Mouse (Mus musculus): ENCODE results near the gene Dclk2.

Gene Dclk2

DNA sequence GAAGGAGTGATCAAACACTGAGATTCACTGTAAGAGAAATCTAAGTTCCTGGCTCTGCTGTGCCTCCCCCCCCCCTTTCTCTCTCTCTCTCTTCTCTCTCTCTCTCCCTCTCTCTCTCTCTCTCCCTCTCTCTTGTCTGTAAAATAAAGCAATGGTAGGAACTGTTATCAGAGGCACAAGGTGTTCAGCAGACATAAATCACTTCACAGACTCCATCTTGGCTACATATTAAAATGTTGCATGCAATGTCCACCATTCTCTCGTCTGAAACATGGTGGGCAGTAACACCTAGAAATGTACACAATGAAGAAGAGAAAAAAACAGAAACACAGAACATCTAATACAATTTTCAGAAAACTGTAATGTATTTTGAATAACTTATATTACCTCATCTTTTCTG is 161.3 kb downstream of the Dclk2 start:
- DNase-seq (ENCODE audit: low read depth, low spot score) = no peak

DNA sequence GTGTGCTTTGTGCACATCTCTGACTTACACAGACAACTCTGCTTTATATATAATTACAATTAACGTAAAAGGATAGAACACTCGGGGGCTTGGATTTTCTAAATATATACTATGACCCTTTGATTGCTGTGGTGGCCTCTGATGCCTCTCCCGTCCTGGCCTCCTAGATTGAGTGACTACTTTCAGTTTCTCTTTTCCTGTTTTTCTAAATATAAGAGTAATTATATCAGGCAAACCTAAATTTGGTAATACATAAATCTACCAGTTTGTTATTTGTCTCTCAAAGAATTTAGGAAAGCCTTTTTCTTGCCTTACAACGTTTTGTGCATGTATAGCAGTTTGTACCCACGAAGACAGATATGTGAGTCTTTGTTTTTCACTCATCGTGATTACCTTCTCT is 161.9 kb downstream of the Dclk2 start:
- DNase-seq (ENCODE audit: low read depth, low spot score) = no peak

DNA sequence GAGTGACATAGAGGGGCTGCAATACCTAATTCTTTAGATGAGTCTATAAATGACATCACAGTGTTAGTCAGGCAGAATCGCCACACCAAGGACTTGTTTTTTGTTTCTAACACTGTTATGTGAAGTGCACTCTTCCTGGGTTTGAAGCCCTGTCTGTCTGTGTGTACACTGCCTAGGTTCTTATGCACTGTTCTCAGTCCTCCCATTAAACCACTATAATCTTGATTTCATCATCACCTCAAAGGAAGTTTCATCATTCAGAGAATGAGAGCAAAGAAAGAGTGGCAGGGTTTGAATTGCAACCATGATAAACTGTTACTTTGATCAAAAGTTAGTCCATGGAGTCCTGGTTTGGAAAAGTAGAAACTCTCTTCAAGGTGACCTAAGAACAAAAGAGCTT is 164.1 kb downstream of the Dclk2 start:
- DNase-seq (ENCODE audit: low read depth, low spot score) = no peak

DNA sequence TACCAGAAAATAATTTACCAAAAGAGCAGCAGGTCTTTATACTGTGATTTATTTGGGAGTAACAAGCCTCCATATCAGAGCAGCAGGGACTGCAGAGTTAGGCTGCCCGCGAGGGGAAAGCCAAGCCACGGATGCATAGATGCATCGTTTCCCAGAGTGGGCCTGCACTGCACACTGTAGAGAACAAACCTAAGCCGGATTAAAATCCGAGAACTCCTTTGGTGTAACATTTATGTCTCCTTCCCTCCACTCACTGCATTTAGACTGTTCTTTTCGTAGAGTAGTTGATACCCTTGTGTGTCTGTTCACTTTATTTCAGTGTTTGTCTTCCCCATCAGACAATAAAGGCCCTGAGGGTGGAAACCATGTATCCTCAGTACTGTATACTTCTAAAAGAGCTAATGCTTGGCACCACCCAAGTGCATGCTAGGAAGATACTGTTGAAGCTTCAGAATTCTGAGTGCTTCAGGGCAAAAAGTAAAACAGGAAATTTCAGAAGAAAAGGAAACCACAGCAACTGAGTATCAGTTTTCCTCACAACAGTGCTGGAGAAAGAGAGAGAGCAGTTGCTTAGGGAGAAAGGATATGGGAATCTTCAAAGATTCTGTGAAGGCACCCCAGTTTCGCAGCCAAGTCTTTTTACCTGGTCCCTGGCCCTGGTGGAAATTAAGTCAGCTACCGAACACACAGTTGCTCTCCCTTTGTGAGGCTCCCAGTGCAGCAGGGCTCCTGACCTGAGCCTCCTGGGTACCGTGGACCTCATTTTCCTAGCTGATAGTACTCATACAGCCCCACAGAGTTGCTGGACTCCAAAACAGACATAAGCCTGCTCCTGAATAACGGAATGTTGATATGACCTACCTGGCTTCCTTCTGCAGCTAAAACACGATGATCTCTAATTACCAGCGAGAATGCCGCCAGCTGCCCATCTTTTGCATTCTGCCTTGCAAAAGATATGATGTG is 165.8 kb downstream of the Dclk2 start:
- no peak for DNase-seq (ENCODE audit: low read depth, low spot score)

DNA sequence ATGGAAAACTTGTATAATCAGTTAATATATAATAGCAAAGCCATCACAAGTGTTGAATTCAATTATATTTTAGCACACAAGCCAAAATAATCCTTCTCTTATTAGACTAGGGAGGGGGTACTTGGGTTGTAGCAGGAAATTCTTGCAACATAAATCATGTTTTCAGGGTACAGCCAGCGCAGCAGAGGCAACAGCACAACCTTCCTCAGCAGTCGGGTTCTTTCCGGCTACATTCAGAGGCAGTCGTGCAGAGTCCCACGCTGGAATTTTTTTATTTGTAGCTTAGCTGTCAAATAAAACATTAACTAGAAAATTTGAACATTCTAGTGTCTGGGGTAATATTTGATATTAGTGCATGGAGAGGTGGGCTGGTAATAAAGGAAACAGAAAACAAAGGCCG is 166.5 kb downstream of the Dclk2 start:
- DNase-seq (ENCODE audit: low read depth, low spot score) = no peak

DNA sequence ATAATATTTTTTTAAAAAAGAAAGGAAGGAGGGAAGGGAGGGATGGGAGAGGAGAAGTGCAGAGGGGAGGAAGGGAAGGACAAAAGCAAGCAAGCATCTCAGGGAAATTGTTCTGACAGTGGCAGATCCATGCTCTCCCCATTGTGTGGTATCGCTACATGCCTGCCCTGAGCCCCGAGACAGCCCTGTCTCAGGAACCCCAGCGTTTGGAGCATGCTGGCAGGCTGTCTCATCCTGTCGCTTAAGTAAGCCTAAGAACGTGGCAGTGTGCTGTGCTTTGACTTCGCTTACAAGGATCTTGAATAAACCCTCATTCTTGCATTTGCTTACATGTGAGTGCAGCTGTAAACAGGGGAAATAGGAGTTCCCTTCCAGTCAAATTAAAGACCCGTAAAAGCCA is 170.0 kb downstream of the Dclk2 start:
- no peak for DNase-seq (ENCODE audit: low read depth, low spot score)

DNA sequence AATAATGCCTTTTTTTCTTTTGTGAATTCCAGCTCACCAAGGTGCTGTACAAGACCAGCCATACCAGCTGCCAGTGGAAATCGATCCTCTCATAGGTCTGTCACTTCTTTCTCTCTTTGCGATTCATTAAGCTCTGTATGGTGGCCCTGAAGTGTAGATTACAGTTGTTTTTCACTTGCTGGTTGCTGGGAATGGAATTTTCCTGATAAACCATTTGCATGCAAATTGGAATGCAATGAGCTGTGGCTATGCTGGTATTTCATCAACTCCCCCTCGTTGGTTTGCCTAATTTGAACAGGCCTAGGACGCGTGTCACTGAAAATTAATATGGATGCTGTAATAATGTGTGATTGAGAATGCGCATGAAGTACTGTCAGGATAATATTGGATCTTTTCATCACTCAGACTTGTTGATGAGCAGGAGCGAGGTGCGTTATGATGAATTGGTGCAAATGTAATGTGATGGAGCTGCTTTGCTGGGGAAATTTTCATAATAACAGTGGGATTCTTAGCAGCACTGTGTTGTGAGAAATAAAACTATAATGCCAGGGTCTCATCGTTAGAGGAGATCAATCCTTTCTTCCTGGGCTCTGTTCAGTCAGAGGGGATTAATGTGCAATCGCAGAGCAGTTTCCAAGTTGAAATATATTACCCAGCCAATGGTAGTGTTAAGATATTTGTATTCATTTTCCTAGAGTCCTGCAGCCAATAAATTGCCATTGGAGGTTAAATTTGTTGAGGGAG is 174.7 kb downstream of the Dclk2 start:
- DNase-seq (ENCODE audit: low read depth, low spot score) = no peak

DNA sequence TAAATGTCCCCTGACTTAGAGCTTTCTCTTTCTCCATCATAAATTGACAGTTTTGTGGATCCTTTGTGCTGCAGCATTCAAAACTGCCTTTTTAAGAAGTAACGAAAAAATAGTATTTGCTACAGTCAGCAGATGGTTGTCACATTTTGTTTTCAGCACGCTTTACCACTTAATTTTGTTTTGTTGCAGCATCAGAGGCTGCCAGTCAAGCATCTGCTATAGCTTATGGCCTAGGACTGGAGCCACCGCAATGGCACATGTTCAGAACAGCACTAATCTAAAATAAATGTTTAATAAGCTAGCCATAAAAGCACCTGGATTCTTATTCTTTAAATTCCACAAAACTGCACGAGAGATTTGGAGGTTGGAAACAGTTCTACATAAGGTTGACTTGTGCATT is 175.3 kb downstream of the Dclk2 start:
- no peak for DNase-seq (ENCODE audit: low read depth, low spot score)

DNA sequence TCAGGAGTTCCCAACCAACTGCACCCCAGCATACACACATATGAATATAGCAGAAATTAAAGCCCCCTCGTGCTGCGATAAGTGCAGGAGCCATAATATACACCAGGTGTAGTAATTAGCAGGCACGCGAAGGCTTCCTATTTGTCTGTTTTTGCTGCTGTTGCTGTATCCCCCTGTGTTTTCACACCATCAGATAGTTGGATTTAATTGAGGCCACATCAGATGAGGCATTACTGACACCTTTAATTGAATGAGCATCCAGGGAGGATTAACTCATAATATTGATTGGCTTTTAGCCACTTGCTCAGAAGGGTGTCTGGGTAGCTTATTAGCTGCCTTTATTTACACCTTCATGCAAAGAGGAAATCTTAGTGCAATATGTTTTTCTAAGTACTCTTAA is 180.9 kb downstream of the Dclk2 start:
- DNase-seq (ENCODE audit: low read depth, low spot score) = no peak

DNA sequence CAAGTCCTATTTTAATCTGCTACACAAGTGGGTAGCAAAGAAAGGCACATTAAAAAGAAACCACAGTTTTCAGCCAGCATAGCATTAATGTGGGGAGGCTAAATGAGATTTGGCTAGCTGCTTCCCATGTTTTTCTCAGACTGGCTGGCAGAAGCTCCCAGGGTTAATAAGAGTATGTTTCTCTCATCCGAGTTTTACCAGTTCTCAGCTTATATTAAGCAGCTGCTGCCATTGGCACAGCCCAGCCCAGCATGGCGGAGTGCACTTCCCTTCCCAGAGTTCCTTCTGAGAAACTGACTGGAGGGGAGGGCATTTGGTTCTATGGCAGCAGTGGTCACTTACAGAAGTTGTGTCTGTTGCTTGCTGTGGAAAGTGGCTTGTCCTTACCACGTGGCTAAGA is 181.8 kb downstream of the Dclk2 start:
- DNase-seq (ENCODE audit: low read depth, low spot score) = no peak
